Mouse (Mus musculus) midbrain, embryonic 14.5 days (tissue): ENCODE results near the gene Clstn1. TPM values are rescaled to one million over a fixed set of nuclear protein-coding genes. Genes with fewer than 3 reads are reported as not detected.

ENCODE experiments used
- ATAC-seq: fragments of 200-750 bp; cut with Nextera tagmentation; 2 replicates; pipeline ENCODE4 v1.8.0; 2017; ENCODE audit warnings: moderate number of reproducible peaks, moderate library complexity; ENCODE audit not compliant: low FRiP score, low TSS enrichment
- DNase-seq: peaks from one replicate; pipeline ENCODE4 v3.0.0-alpha.2; 2015
- H3K27ac ChIP-seq: fragments of 300-500 bp; sonication (generic); replicated peaks from 2 replicates; pipeline ENCODE4 v1.5.1; 2014; ENCODE audit warnings: mild to moderate bottlenecking, low read depth, low read length, moderate library complexity
- H3K27me3 ChIP-seq: fragments of 300-500 bp; sonication (generic); 2 replicates; pipeline ENCODE4 v1.6.1; 2014; ENCODE audit warnings: low read length, control low read depth, mixed read lengths; ENCODE audit not compliant: control insufficient read depth, insufficient read depth
- H3K36me3 ChIP-seq: fragments of 300-500 bp; sonication (generic); 2 replicates; pipeline ENCODE4 v1.6.1; 2014; ENCODE audit warnings: low read length, control low read depth; ENCODE audit not compliant: control insufficient read depth, insufficient read depth
- H3K4me1 ChIP-seq: fragments of 300-500 bp; sonication (generic); 2 replicates; pipeline ENCODE4 v1.6.1; 2014; ENCODE audit warnings: mild to moderate bottlenecking, antibody characterized with exemption, low read length, control low read depth; ENCODE audit not compliant: control insufficient read depth, insufficient read depth
- H3K4me2 ChIP-seq: fragments of 300-500 bp; sonication (generic); 2 replicates; pipeline ENCODE4 v1.6.1; 2014; ENCODE audit warnings: mild to moderate bottlenecking, low read length, moderate library complexity
- H3K4me3 ChIP-seq: fragments of 300-500 bp; sonication (generic); replicated peaks from 2 replicates; pipeline ENCODE4 v1.5.1; 2014; ENCODE audit warnings: low read depth, low read length
- H3K9ac ChIP-seq: fragments of 300-500 bp; sonication (generic); replicated peaks from 2 replicates; pipeline ENCODE4 v1.6.1; 2014; ENCODE audit warnings: mild to moderate bottlenecking, low read length, moderate library complexity
- H3K9me3 ChIP-seq: fragments of 300-500 bp; sonication (generic); 2 replicates; pipeline ENCODE4 v1.6.1; 2016; ENCODE audit warnings: low read length, control low read depth, mixed read lengths; ENCODE audit not compliant: control insufficient read depth
- WGBS: fragments of 180-500 bp; shearing (Covaris S2); extraction: QIAGEN DNeasy Blood & Tissue Kit; methylation state at CpG from one replicate; pipeline ENCODE4 v1.1.7; 2014; 5-methylcytosine and 5-hydroxymethylcytosine counted together
- polyA plus RNA-seq: library from polyadenylated mRNA; unstranded; fragments of >200 nt; fragmentation: Nextera tagmentation; extraction: Ambion mirVana; gene quantifications from 2 replicates; pipeline ENCODE4 v1.2.1, GENCODE M21; 2014

Clstn1 gene
- polyA plus RNA-seq, 1 experiment from 2014 or later, result 104 TPM

DNA sequence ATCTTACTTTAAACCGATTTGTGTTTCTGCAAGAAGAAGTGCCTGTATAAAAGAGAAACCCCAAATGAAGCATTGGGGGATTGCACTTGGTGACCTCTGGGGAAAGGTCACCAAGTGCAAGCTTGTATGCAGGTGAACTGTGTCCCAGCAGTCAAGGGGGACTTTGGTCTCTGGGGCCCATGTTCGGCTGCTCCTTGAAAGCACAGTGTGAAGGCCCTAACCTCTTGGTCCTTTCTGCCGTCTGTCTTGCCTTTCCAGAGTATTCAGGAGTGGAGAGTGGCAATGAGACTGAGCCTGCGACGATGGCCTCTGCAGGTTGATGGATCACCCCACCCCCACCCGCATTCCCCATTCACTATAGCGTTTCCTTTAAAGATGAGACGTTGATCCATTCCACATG, 55.1 kb downstream of the Clstn1 start:
- H3K4me2 ChIP-seq, result no peak overlapping the region
- DNase-seq (no peak), ATAC-seq (no peak)
- no peak overlapping the region for H3K9ac ChIP-seq
- no peak overlapping the region for H3K27ac ChIP-seq
- peaks cover 92% of the 10 kb centered on the region for H3K36me3 ChIP-seq
- WGBS, result 68% methylated on average over 8 of the region's 8 CpGs
- no peaks in the 10 kb centered on the region for H3K4me1 ChIP-seq
- H3K27me3 ChIP-seq, result no peaks in the 10 kb centered on the region
- H3K9me3 ChIP-seq, result no peaks in the 10 kb centered on the region
- no peak overlapping the region for H3K4me3 ChIP-seq

DNA sequence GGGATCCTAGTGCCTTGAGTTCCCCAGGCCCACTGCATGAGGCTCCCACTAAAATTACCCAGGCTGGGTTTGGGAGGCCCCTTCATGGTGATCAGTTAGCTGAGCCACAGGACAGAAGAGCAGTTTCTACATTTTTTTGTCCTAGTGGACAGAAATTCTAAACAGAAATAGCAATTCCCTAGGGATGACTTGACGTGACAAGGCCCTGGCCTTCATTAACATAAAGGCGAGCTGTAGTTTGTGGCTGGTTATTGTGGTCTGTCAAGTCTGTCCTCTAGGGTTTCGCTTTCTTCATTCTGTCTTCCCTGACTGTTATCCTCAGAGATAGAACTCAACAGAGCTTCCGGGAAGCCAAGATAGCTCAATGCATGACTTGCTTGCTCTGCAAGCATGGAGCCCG, 55.7 kb downstream of the Clstn1 start:
- Histone ChIP-seq H3K9ac (no peak overlapping the region), H3K27me3 (no peaks in the 10 kb centered on the region), H3K4me1 (no peaks in the 10 kb centered on the region), H3K36me3 (peaks cover 93% of the 10 kb centered on the region), H3K9me3 (no peaks in the 10 kb centered on the region), H3K4me2 (no peak overlapping the region), H3K27ac (no peak overlapping the region), H3K4me3 (no peak overlapping the region)
- WGBS, result 83% methylated on average over 5 of the region's 5 CpGs
- no peak for ATAC-seq
- DNase-seq, result no peak

DNA sequence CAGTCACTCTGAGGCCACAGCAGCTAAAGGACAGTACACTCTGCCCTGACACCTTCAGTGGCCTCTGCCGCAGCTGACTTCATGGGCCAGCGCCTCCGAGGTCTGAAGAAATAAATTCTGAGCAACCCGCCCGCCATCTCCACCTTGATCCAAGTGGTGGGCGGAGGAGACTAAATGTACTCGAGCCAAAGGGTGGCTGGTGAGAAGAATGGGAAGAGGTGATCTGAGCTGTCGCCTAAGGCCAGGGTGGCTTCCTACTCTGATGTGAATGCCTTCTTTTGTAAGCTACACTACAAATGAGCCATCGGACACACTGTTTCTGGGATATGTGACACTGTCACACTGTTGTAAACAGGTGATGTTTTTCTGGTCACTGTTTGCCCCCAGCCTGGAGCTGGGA, 59.5 kb downstream of the Clstn1 start:
- no peaks in the 10 kb centered on the region for H3K9me3 ChIP-seq
- no peaks in the 10 kb centered on the region for H3K27me3 ChIP-seq
- ATAC-seq, result no peak
- peaks cover 99% of the 10 kb centered on the region for H3K36me3 ChIP-seq
- no peak overlapping the region for H3K4me3 ChIP-seq
- H3K4me1 ChIP-seq, result no peaks in the 10 kb centered on the region
- no peak overlapping the region for H3K4me2 ChIP-seq
- no peak overlapping the region for H3K9ac ChIP-seq
- H3K27ac ChIP-seq, result no peak overlapping the region
- no peak for DNase-seq
- 91% methylated on average over 9 of the region's 9 CpGs for WGBS

DNA sequence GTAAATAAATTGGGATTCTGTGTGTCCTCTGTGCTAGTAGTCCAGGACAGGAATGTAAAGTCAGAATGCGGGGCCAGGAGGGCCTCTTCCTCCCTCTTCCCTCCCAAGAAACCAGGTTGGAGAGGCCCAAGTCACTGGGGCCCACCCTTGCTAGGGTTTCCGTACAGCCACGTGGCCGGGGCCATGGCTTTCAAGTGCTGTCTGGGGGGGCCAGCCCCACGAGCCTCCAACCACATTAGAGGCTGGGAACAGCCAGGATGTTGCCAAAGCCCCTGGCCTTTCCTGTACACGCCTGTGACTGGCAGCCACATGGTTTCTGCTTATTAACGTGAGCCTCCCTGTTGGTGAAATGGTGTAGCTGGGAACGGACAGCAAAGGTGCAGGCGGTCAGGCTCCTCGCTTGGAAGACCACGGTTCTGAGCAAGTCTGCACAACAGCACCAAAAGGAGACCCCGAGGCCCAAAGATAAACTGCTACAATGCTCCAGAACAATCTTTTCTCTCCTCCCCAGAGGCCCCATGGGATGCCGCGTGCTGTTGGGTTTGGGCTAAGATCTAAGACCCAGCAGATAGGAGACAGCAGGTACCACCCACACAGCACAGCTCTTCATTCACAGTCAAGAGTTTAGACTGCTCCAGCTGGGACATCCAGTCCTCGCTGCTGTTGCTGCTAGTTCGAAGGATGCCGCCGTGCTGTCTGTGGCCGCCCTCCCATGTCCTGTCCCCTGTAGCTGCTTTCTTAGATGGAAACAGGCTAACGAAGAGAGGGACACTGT, 62.0 kb downstream of the Clstn1 start:
- ATAC-seq (no peak), DNase-seq (no peak)
- no peak overlapping the region for H3K4me3 ChIP-seq
- H3K27me3 ChIP-seq, result no peaks in the 10 kb centered on the region
- no peak overlapping the region for H3K4me2 ChIP-seq
- H3K4me1 ChIP-seq, result no peaks in the 10 kb centered on the region
- no peak overlapping the region for H3K9ac ChIP-seq
- WGBS, result 91% methylated on average over 20 of the region's 20 CpGs
- no peak overlapping the region for H3K27ac ChIP-seq
- no peaks in the 10 kb centered on the region for H3K9me3 ChIP-seq
- peaks cover 99% of the 10 kb centered on the region for H3K36me3 ChIP-seq

DNA sequence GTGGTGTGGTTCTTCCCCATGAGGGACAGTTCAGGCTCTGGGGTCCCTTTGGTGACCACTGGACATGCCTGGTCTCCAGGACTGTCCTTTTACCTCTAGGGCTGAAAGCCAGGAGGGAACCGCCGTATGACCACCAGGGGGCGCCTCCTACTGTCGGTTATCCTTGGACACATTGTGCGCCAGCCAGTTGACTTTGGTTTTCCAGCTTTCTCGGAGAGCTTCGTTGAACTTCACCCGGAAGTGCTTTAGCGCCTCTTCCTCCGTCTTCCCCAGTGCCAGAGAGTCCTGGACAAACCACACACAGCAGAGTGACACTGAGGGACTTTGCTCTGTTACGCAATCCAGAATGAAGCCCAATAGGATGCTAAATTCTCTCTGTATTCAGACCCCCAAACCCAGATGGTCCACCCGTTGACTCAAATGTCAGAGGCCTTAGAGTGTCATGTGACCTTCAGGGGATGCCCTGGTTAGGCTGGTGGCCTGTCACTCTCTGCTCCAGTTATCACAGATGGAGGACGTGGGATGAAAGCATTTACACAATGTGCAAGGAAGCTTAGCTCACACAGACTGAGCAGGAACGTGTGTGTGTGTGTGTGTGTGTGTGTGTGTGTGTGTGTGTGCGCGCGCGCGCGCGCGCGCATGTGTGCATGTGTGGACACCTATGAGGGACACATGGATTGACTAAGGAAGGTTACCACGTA, 64.4 kb downstream of the Clstn1 start:
- Histone ChIP-seq H3K4me3 (no peak overlapping the region), H3K4me1 (no peaks in the 10 kb centered on the region), H3K27ac (no peak overlapping the region), H3K9me3 (no peaks in the 10 kb centered on the region), H3K9ac (no peak overlapping the region), H3K27me3 (no peaks in the 10 kb centered on the region), H3K36me3 (peaks cover 100% of the 10 kb centered on the region), H3K4me2 (no peak overlapping the region)
- no peak for ATAC-seq
- DNase-seq, result peak; percentile 79
- whole genome bisulfite sequencing, result 72% methylated on average over 24 of the region's 24 CpGs

DNA sequence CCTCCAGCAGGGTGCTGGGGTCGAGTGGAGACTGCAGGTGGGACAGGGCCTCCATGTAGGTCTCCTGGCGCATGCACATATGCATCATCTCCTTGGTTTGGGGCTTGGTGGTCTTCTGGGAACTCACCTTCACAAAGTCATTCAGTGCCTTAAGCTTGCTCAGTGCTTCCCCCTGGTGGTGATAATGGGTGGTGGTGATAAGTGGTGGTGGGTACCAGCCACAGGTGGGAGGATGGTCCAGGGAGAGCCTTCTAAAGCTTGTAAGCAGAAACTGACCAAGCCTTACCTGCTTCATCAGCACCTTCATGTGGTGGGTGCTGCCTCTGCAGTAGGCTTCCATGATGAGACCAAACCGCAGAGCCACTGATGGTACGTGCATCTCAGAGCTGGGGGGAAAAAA, 68.0 kb downstream of the Clstn1 start:
- H3K9ac ChIP-seq, result no peak overlapping the region
- H3K27me3 ChIP-seq, result no peaks in the 10 kb centered on the region
- no peaks in the 10 kb centered on the region for H3K9me3 ChIP-seq
- no peak overlapping the region for H3K4me2 ChIP-seq
- ATAC-seq (no peak), DNase-seq (peak; percentile 55)
- WGBS, result 94% methylated on average over 4 of the region's 4 CpGs
- H3K4me1 ChIP-seq, result no peaks in the 10 kb centered on the region
- peaks cover 85% of the 10 kb centered on the region for H3K36me3 ChIP-seq
- no peak overlapping the region for H3K4me3 ChIP-seq
- no peak overlapping the region for H3K27ac ChIP-seq

DNA sequence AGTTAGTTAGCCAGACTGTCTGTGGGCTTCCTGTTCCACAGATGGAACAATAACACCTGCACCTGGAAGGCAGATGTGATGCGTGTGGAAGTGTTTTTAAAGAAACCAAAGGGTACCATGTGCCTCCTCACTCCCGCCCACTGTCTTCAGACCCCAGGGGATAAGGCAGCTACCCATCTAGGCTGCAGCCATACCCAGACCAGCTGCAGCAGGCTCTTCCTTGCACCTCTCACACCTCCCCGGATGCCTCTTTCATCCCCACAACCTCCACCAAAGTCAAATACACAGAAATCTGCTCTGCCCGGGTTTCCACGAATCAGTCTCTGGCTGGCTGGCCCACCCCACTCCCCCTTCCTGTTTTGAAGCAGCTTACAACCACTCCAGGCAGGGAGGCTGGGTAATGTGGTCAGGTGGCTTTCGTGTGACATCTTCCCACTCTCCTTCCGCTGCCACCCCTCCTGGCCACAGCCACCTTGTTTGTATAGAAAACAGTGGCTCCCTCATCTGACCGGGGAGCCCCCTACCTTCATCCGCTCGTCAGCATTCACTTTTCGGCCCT, 71.7 kb downstream of the Clstn1 start:
- H3K4me3 ChIP-seq, result no peak overlapping the region
- WGBS, result 84% methylated on average over 11 of the region's 11 CpGs

DNA sequence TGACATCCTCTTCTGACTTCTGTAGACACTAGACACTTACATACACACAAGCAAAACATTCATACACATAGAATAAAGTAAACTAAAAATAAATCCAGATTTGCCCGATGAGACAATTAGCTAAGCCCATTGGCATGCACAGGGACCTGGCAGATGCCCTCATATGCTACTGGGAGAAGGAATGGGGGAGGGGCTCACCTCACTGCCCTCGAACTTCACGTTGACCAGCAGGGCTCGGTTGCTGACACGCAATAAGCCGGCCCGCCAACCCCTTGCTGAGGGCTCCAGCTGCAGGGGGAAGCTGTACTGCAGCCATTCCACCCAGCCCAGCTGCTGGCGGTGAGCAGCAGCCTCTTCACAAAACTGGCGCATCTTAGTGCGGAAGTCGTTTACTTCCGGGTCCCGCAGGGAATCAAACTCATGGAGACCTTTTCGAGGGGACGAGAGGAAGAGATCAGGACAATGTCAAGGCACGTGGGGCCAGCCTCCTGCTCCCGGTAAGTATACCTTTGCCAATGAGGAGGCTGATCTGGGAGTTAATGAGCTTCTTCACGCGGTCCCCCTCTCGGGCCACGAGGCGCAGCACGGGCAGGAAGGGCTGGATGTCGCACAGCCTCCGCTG, 73.3 kb downstream of the Clstn1 start:
- WGBS, result 67% methylated on average over 25 of the region's 25 CpGs
- H3K36me3 ChIP-seq, result peaks cover 46% of the 10 kb centered on the region

More for the DNA sequence above, 71.7 kb downstream of the Clstn1 start:
- DNase-seq (no peak), ATAC-seq (no peak)
- Histone ChIP-seq H3K9ac (no peak overlapping the region), H3K4me2 (no peak overlapping the region), H3K4me1 (no peaks in the 10 kb centered on the region), H3K27me3 (no peaks in the 10 kb centered on the region), H3K9me3 (no peaks in the 10 kb centered on the region), H3K27ac (no peak overlapping the region), H3K36me3 (peaks cover 61% of the 10 kb centered on the region)

More for the DNA sequence above, 73.3 kb downstream of the Clstn1 start:
- Histone ChIP-seq H3K9me3 (no peaks in the 10 kb centered on the region), H3K4me3 (no peak overlapping the region), H3K27me3 (no peaks in the 10 kb centered on the region), H3K4me2 (no peak overlapping the region), H3K4me1 (no peaks in the 10 kb centered on the region), H3K9ac (no peak overlapping the region), H3K27ac (no peak overlapping the region)
- DNase-seq, result no peak
- no peak for ATAC-seq
